22 mouse cellular contexts compared by ENCODE assay signal in genomic region chr15:61787046-61787445, GRCm38 (mm10).
DNase-seq lines count a peak whose midpoint lies in the region; ATAC-seq lines count a peak whose summit lies in the region.
"Had no signal": no experiment of that assay in that cellular context is flagged by ENCODE, and none has a peak within 500 bp of the region (broad histone marks: within the 10 kb centered on the region; RNA-seq: fewer than 3 reads in every experiment).

No protein-coding gene starts in this region.

- no peak for DNase-seq in frontal cortex, postnatal 25 days (ENCODE audit: low spot score in 2 of 2)
- DNase-seq in layer of hippocampus, adult 9-11 months = peak; percentile 5
- DNase-seq in layer of hippocampus, adult 11-12 months (ENCODE audit: low spot score) = no peak
- DNase-seq in 3T3-L1 (ENCODE audit: low read depth, low spot score) (peak; percentile 52), MN1 (ENCODE audit: low spot score) (no peak)
- DNase-seq: adrenal gland, adult 2 months; adrenal gland, postnatal 14 days; B cell, adult 2 months; cerebellum, adult 11-12 months; cerebellum, adult 9-10 months; cerebellum, postnatal 14 days; gastrocnemius, adult 2 months; gastrocnemius, postnatal 14 days; heart, adult 18-20 months; heart, postnatal 14 days; heart, postnatal 4 days had no signal

- peak; percentile 90 for ATAC-seq in frontal cortex, adult (ENCODE audit: low TSS enrichment)
- ATAC-seq: forebrain, embryonic 13.5 days; forebrain, embryonic 16.5 days; hindbrain, postnatal 0 days; inflammation-experienced regulatory T-cells, adult 6 months; intestine, embryonic 16.5 days had no signal

Comparison
In these comparisons a context has a peak if more than half of its experiments do, and no peak if none do; other contexts are left out.
1. DNase-seq: peak in layer of hippocampus, adult 9-11 months (single experiment) and 3T3-L1 (single experiment); none in frontal cortex, postnatal 25 days (0 of 2), layer of hippocampus, adult 11-12 months (single experiment) and MN1 (single experiment).